11 mouse cellular contexts compared by ENCODE assay signal in genomic region chr9:63981371-63981770, GRCm38 (mm10). TPM values are rescaled to one million over a fixed set of nuclear protein-coding genes. Genes with fewer than 3 reads are reported as not detected.
A peak's percentile ranks its signal among the peaks of the same experiment; 100 is the strongest.
DNase-seq lines count a peak whose midpoint lies in the region; ATAC-seq lines count a peak whose summit lies in the region.
"Had no signal": no experiment of that assay in that cellular context is flagged by ENCODE, and none has a peak within 500 bp of the region (broad histone marks: within the 10 kb centered on the region; RNA-seq: fewer than 3 reads in every experiment).

No protein-coding gene starts in this region.

- no peak for ATAC-seq in hindbrain, embryonic 12.5 days (ENCODE audit: low FRiP score)
- ATAC-seq in hindbrain, embryonic 16.5 days, result no peak
- no peak for ATAC-seq in limb, embryonic 12.5 days (ENCODE audit: insufficient number of reproducible peaks, insufficient read depth, low FRiP score, low TSS enrichment, low read depth)
- ATAC-seq: forebrain, embryonic 14.5 days had no signal

- 0 out of 2 replicates have a peak overlapping the region, but pooled peaks have one; percentile 35 for H3K27ac ChIP-seq in hindbrain, embryonic 12.5 days
- H3K27ac ChIP-seq in hindbrain, embryonic 16.5 days (ENCODE audit: low read depth, low read length), result no peak overlapping the region
- H3K27ac ChIP-seq in embryonic facial prominence, embryonic 10.5 days (replicated peaks), result peak overlapping the region; percentile 73
- peak overlapping the region; percentile 93 for H3K27ac ChIP-seq in limb, embryonic 12.5 days
- H3K27ac ChIP-seq: hindbrain, embryonic 14.5 days had no signal

- no peaks in the 10 kb centered on the region for H3K27me3 ChIP-seq in hindbrain, embryonic 12.5 days
- H3K27me3 ChIP-seq in hindbrain, embryonic 16.5 days (replicated peaks; ENCODE audit: control insufficient read depth, insufficient read depth, low read length), result no peaks in the 10 kb centered on the region
- H3K27me3 ChIP-seq in embryonic facial prominence, embryonic 10.5 days (replicated peaks; ENCODE audit: low read depth, poor library complexity, severe bottlenecking), result no peaks in the 10 kb centered on the region
- no peaks in the 10 kb centered on the region for H3K27me3 ChIP-seq in limb, embryonic 12.5 days

- no peak overlapping the region for H3K9ac ChIP-seq in hindbrain, embryonic 12.5 days
- no peak overlapping the region for H3K9ac ChIP-seq in hindbrain, embryonic 16.5 days (ENCODE audit: low read depth, low read length)
- no peak overlapping the region for H3K9ac ChIP-seq in limb, embryonic 12.5 days (replicated peaks)
- H3K9ac ChIP-seq: hindbrain, embryonic 14.5 days had no signal

- no peaks in the 10 kb centered on the region for H3K36me3 ChIP-seq in hindbrain, embryonic 12.5 days
- no peaks in the 10 kb centered on the region for H3K36me3 ChIP-seq in hindbrain, embryonic 16.5 days (ENCODE audit: control insufficient read depth, insufficient read depth, low read length)
- peaks cover 33% of the 10 kb centered on the region for H3K36me3 ChIP-seq in embryonic facial prominence, embryonic 10.5 days (replicated peaks)
- H3K36me3 ChIP-seq in limb, embryonic 12.5 days, result peaks cover 20% of the 10 kb centered on the region

- no peaks in the 10 kb centered on the region for H3K9me3 ChIP-seq in hindbrain, embryonic 12.5 days (replicated peaks)
- H3K9me3 ChIP-seq in hindbrain, embryonic 16.5 days (ENCODE audit: control insufficient read depth, low read length), result no peaks in the 10 kb centered on the region
- H3K9me3 ChIP-seq in embryonic facial prominence, embryonic 10.5 days, result no peaks in the 10 kb centered on the region
- no peaks in the 10 kb centered on the region for H3K9me3 ChIP-seq in limb, embryonic 12.5 days

- no peak overlapping the region for H3K4me2 ChIP-seq in hindbrain, embryonic 12.5 days (replicated peaks)
- H3K4me2 ChIP-seq in hindbrain, embryonic 16.5 days (ENCODE audit: low read length), result no peak overlapping the region
- peak overlapping the region; percentile 54 for H3K4me2 ChIP-seq in limb, embryonic 12.5 days
- H3K4me2 ChIP-seq: hindbrain, embryonic 14.5 days had no signal

- WGBS in hindbrain, embryonic 12.5 days, result 73% methylated on average over 4 of the region's 4 CpGs
- WGBS in hindbrain, embryonic 16.5 days, result 88% methylated on average over 4 of the region's 4 CpGs
- 78% methylated on average over 4 of the region's 4 CpGs for WGBS in embryonic facial prominence, embryonic 10.5 days
- WGBS in limb, embryonic 12.5 days, result 72% methylated on average over 4 of the region's 4 CpGs

- H3K4me1 ChIP-seq in hindbrain, embryonic 12.5 days, result peaks cover 43% of the 10 kb centered on the region
- peaks cover 13% of the 10 kb centered on the region for H3K4me1 ChIP-seq in hindbrain, embryonic 16.5 days (ENCODE audit: control insufficient read depth, insufficient read depth, low read depth, low read length)
- peaks cover 99% of the 10 kb centered on the region for H3K4me1 ChIP-seq in embryonic facial prominence, embryonic 10.5 days
- H3K4me1 ChIP-seq in limb, embryonic 12.5 days (replicated peaks), result peaks cover 100% of the 10 kb centered on the region

- DNase-seq in 3T3-L1 (ENCODE audit: low read depth, low spot score), result peak; percentile 21
- DNase-seq in embryonic facial prominence, embryonic 10.5 days (ENCODE audit: low spot score), result no peak
- DNase-seq in B cell, adult 2 months, result no peak
- DNase-seq in cerebellum, postnatal 25 days, result no peak
- DNase-seq: cerebellum, adult 2 months; thymus, adult 2 months had no signal

- no peak overlapping the region for H3K4me3 ChIP-seq in hindbrain, embryonic 12.5 days
- H3K4me3 ChIP-seq in hindbrain, embryonic 16.5 days (ENCODE audit: low read length), result no peak overlapping the region
- peak overlapping the region; percentile 39; the same call in 1 of the 2 replicates for H3K4me3 ChIP-seq in embryonic facial prominence, embryonic 10.5 days
- no peak overlapping the region for H3K4me3 ChIP-seq in limb, embryonic 12.5 days (replicated peaks)

RNA-seq across cellular contexts. Expression of gene Smad6, which starts 40.5 kb away (rescaled TPM):
- polyA plus RNA-seq in hindbrain, embryonic 12.5 days (2016; fragmentation: Nextera tagmentation; extraction: Ambion mirVana), result 12.4 and 13.0 TPM in 2 replicates
- 1.4 and 1.6 TPM in 2 replicates for polyA plus RNA-seq in hindbrain, embryonic 16.5 days (2015; fragmentation: Nextera tagmentation; extraction: Ambion mirVana)
- polyA plus RNA-seq in embryonic facial prominence, embryonic 10.5 days (2016; fragmentation: Nextera tagmentation; extraction: Ambion mirVana), result 7.2 and 7.3 TPM in 2 replicates
- 23.5 and 23.9 TPM in 2 replicates for polyA plus RNA-seq in limb, embryonic 12.5 days (2016; fragmentation: Nextera tagmentation; extraction: Ambion mirVana)
